ENCODE assay signal across 8 mouse cellular contexts in genomic region chr11:102310768-102311695, GRCm38 (mm10). TPM values are rescaled to one million over a fixed set of nuclear protein-coding genes. Genes with fewer than 3 reads are reported as not detected.
A peak's percentile ranks its signal among the peaks of the same experiment; 100 is the strongest.
DNase-seq lines count a peak whose midpoint lies in the region; ATAC-seq and TF ChIP-seq lines count a peak whose summit lies in the region.

No protein-coding gene starts in this region.

- no peak overlapping the region for H3K27ac ChIP-seq in embryonic facial prominence, embryonic 14.5 days (replicated peaks; ENCODE audit: low read depth, low read length)
- H3K27ac ChIP-seq in liver, embryonic 16.5 days (ENCODE audit: low read length), result peak overlapping the region; percentile 8; the same call in 1 of the 2 replicates

- H3K9me3 ChIP-seq in embryonic facial prominence, embryonic 14.5 days (ENCODE audit: control insufficient read depth, low read length), result no peaks in the 10 kb centered on the region
- no peaks in the 10 kb centered on the region for H3K9me3 ChIP-seq in liver, embryonic 16.5 days (replicated peaks; ENCODE audit: control insufficient read depth, low read length)

- no peak overlapping the region for H3K4me2 ChIP-seq in embryonic facial prominence, embryonic 14.5 days (ENCODE audit: low read depth, low read length)
- H3K4me2 ChIP-seq in liver, embryonic 16.5 days (ENCODE audit: low read depth, low read length), result peak overlapping the region; percentile 77

- ATAC-seq in embryonic facial prominence, embryonic 14.5 days (ENCODE audit: low read depth), result no peak
- no peak for ATAC-seq in liver, embryonic 16.5 days (ENCODE audit: low read depth)

- no peak for TF ChIP-seq CTCF in lung, adult 2 months (IDR thresholded peaks at IDR 0.05; ENCODE audit: insufficient read depth, low read length)

- WGBS in lung, adult 2 months, result 55% methylated on average over 36 of the region's 38 CpGs
- 43% methylated on average over 32 of the region's 38 CpGs for WGBS in embryonic facial prominence, embryonic 14.5 days
- 59% methylated on average over 35 of the region's 38 CpGs for WGBS in liver, embryonic 16.5 days (ENCODE audit: insufficient replicate concordance)

- DNase-seq in cerebellum, adult 11-12 months, result peak; percentile 64
- no peak for DNase-seq in cerebellum, postnatal 36 days
- DNase-seq in lung, adult 2 months, result no peak
- DNase-seq in lung, postnatal 36 days, result no peak
- DNase-seq in embryonic facial prominence, embryonic 14.5 days (ENCODE audit: low spot score), result no peak
- no peak for DNase-seq in spleen, adult 18-20 months
- no peak for DNase-seq in frontal cortex, adult 2 months (ENCODE audit: extremely low spot score in 1 of 2, low spot score in 1 of 2)

- H3K27me3 ChIP-seq in embryonic facial prominence, embryonic 14.5 days (replicated peaks; ENCODE audit: control insufficient read depth, insufficient read depth, low read length), result no peaks in the 10 kb centered on the region
- no peaks in the 10 kb centered on the region for H3K27me3 ChIP-seq in liver, embryonic 16.5 days (ENCODE audit: control insufficient read depth, insufficient read depth, low read depth, low read length)

- TF ChIP-seq POLR2A in lung, adult 2 months (IDR thresholded peaks at IDR 0.05; ENCODE audit: borderline replicate concordance, extremely low read depth, low read depth, low read length), result peak; percentile 5; the same call in 1 of the 2 replicates

- H3K9ac ChIP-seq in embryonic facial prominence, embryonic 14.5 days (ENCODE audit: low read depth, low read length), result peak overlapping the region; percentile 11; the same call in 1 of the 2 replicates
- no peak overlapping the region for H3K9ac ChIP-seq in liver, embryonic 16.5 days (ENCODE audit: low read depth, low read length)

- peaks cover 88% of the 10 kb centered on the region for H3K36me3 ChIP-seq in embryonic facial prominence, embryonic 14.5 days (ENCODE audit: control insufficient read depth, insufficient read depth, low read length)
- peaks cover 67% of the 10 kb centered on the region for H3K36me3 ChIP-seq in liver, embryonic 16.5 days (ENCODE audit: control insufficient read depth, insufficient read depth)

- peaks cover 17% of the 10 kb centered on the region for H3K4me1 ChIP-seq in lung, adult 2 months (ENCODE audit: control insufficient read depth, insufficient read depth, low read length)
- peaks cover 6% of the 10 kb centered on the region for H3K4me1 ChIP-seq in embryonic facial prominence, embryonic 14.5 days (ENCODE audit: control insufficient read depth, insufficient read depth, low read length)
- peaks cover 45% of the 10 kb centered on the region for H3K4me1 ChIP-seq in liver, embryonic 16.5 days (ENCODE audit: control insufficient read depth, low read depth, low read length)

- H3K4me3 ChIP-seq in lung, adult 2 months (replicated peaks; ENCODE audit: extremely low read depth, low read depth, low read length), result no peak overlapping the region
- no peak overlapping the region for H3K4me3 ChIP-seq in embryonic facial prominence, embryonic 14.5 days (ENCODE audit: low read depth, low read length)
- no peak overlapping the region for H3K4me3 ChIP-seq in liver, embryonic 16.5 days (ENCODE audit: low read depth, low read length)

RNA-seq across cellular contexts. Expression of gene Ubtf, which starts 8.5 kb away (rescaled TPM):
- polyA plus RNA-seq in lung, adult 2 months (2012; rRNA removed), result 23.9 and 27.7 TPM in 2 replicates
- 73.3 and 83.9 TPM in 2 replicates for polyA plus RNA-seq in embryonic facial prominence, embryonic 14.5 days (2014; fragmentation: Nextera tagmentation; extraction: Ambion mirVana)
- polyA plus RNA-seq in liver, embryonic 16.5 days (2015; fragmentation: Nextera tagmentation; extraction: Ambion mirVana), result 44.5 and 46.4 TPM in 2 replicates
- 96.7 and 99.3 TPM in 2 replicates for polyA plus RNA-seq in frontal cortex, adult 2 months (2012; rRNA removed)

RNA-seq across cellular contexts. Expression of gene Atxn7l3, which starts 14.6 kb away (rescaled TPM):
- 33.1 and 38.8 TPM in 2 replicates for polyA plus RNA-seq in lung, adult 2 months (2012; rRNA removed)
- 19.5 and 20.8 TPM in 2 replicates for polyA plus RNA-seq in embryonic facial prominence, embryonic 14.5 days (2014; fragmentation: Nextera tagmentation; extraction: Ambion mirVana)
- 3.0 and 3.2 TPM in 2 replicates for polyA plus RNA-seq in liver, embryonic 16.5 days (2015; fragmentation: Nextera tagmentation; extraction: Ambion mirVana)
- polyA plus RNA-seq in frontal cortex, adult 2 months (2012; rRNA removed), result 142 and 147 TPM in 2 replicates

RNA-seq across cellular contexts. Expression of gene Tmub2, which starts 26.3 kb away (rescaled TPM):
- 46.3 and 53.4 TPM in 2 replicates for polyA plus RNA-seq in lung, adult 2 months (2012; rRNA removed)
- polyA plus RNA-seq in embryonic facial prominence, embryonic 14.5 days (2014; fragmentation: Nextera tagmentation; extraction: Ambion mirVana), result 49.8 and 55.9 TPM in 2 replicates
- polyA plus RNA-seq in liver, embryonic 16.5 days (2015; fragmentation: Nextera tagmentation; extraction: Ambion mirVana), result 26.7 and 28.5 TPM in 2 replicates
- 82.5 and 85.4 TPM in 2 replicates for polyA plus RNA-seq in frontal cortex, adult 2 months (2012; rRNA removed)

RNA-seq across cellular contexts. Expression of gene Asb16, which starts 42.5 kb away (rescaled TPM):
- 0.15 and 1.8 TPM in 2 replicates for polyA plus RNA-seq in lung, adult 2 months (2012; rRNA removed)
- 0.25 and 0.33 TPM in 2 replicates for polyA plus RNA-seq in embryonic facial prominence, embryonic 14.5 days (2014; fragmentation: Nextera tagmentation; extraction: Ambion mirVana)
- 0.04 TPM in 1 of 2 replicates, not detected in the other for polyA plus RNA-seq in liver, embryonic 16.5 days (2015; fragmentation: Nextera tagmentation; extraction: Ambion mirVana)
- 2.3 and 2.7 TPM in 2 replicates for polyA plus RNA-seq in frontal cortex, adult 2 months (2012; rRNA removed)

RNA-seq across cellular contexts. Expression of gene Slc4a1, which starts 55.0 kb away (rescaled TPM):
- 1.1 and 1.2 TPM in 2 replicates for polyA plus RNA-seq in lung, adult 2 months (2012; rRNA removed)
- 6.0 and 6.8 TPM in 2 replicates for polyA plus RNA-seq in embryonic facial prominence, embryonic 14.5 days (2014; fragmentation: Nextera tagmentation; extraction: Ambion mirVana)
- polyA plus RNA-seq in liver, embryonic 16.5 days (2015; fragmentation: Nextera tagmentation; extraction: Ambion mirVana), result 1,073 and 1,144 TPM in 2 replicates
- polyA plus RNA-seq in frontal cortex, adult 2 months (2012; rRNA removed), result 0.48 and 0.60 TPM in 2 replicates
